Mouse (Mus musculus): ENCODE measurements around the gene Vmn1r67.

Gene Vmn1r67

GRCm38 (mm10) chr7:10443031-10443430, at the start of gene Vmn1r67:
Gene Vmn1r67 (plus strand): TSS chr7:10443331.
- DNase-seq, result no peak

DNA sequence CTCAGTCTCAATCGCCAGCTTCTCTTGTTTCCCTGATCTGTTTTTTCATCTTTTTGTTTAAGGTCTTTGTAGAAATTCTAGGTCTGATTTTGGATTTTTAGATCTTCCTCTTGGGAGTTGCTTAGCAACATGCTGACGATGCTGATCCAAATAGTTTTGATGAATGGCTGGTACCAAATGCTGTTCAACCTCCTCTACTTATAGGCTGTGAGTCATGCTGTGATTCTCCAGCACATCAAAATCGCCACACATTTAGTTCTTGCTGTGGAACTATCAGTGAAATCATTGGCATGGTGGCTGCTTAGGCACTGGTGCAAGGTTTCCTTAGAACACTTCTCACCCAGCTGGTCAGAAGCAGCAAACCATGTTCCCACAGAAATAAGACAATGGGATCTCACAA, 15.0 kb downstream of the Vmn1r67 start:
- DNase-seq, result no peak

GRCm38 (mm10) chr7:10479813-10480212, 36.7 kb downstream of the Vmn1r67 start:
- no peak for DNase-seq

DNA sequence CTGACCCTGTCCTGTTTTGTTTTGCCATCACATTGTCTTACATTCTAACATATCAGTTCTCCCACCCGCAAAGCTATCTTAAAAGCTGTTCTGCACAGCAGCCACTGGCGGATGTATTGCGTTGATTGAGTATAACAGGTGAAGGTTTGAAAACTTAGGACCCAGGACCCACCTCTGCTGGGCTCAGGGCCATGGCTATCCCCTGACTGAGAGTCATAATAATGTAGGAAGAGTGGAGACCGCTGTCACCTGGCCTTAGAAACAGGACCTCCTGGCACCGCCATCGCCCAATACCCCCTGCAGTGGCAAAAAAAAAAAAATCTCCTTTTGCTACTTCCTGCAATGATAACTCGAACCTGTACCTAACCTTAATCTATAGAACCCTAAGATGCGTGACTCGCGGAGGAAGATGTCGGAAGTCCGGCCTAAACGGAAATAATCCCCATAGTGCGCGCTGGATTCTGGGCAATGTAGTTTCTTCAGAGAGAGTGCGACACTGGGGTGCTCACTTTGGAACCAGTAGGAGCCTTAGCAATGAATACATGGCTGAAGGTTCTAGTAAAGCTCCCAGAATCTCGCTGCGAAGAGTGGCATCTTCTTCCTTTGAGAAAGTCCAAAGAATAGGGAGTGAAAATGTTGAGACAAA, 37.6 kb downstream of the Vmn1r67 start:
- no peak for DNase-seq

DNA sequence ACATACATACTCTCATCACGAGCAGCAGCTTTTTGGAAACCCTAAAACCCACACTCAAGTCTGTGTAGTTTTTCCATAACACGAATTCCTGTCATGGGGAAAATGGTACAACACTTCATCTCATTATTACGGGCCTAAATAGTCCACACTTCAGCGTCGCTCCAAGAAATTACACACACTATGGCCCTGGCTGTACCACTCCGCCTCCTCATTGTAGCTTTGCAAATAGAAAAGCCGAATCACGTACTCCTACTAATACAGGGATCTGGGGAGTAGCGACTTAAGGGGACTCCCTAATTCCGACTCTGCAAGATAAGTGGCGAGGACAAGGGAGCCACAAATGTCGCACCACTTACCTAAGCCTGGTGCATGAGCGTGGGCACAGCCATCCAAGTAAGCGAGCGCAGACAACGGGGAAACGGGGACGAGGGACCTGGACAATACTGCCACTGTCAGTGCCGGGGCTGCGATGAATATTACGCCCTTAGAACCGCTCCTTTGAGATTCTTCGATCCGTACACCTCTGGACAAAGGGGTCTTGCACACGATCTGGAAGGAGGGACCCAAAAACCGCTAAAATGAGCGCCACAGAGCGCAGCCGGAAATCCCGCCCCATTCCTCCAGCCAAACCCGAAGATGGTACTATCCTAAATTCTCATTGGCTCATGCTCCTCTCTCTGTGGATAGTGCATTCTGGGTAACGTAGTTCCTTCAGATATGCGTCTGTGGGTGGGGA, 51.8 kb downstream of the Vmn1r67 start, which contains the start of gene Zik1:
Zik1 (minus strand) TSS at position 609 of the 736 bp plus-strand sequence.
- peak; percentile 63 for DNase-seq

GRCm38 (mm10) chr7:10495578-10495977, 52.4 kb downstream of the Vmn1r67 start:
- DNase-seq, result no peak
